ENCODE assay signal across 12 mouse cellular contexts in the genomic region with DNA sequence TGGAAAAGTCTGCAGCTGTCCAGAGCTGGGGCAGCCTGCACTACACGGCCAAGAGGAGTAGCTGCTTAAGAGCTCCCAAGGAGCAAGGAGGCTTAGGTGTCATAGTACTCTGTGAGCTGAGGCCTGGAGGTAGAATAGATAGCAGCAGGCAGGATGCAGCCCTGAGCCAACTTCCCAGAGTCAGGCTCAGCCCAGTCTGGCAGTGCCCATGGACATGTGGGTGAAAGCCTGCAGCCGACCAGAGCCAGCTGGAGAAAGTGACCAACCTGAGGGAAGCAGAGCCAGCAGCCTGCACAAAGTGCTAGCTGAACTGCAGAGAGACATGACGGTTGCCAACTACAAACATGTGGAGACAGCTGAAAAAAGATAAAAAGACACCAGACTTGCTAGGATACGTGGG. TPM values are rescaled to one million over a fixed set of nuclear protein-coding genes. Genes with fewer than 3 reads are reported as not detected.
DNase-seq lines count a peak whose midpoint lies in the region; ATAC-seq and TF ChIP-seq lines count a peak whose summit lies in the region.
"Had no signal": no experiment of that assay in that cellular context is flagged by ENCODE, and none has a peak within 500 bp of the region (broad histone marks: within the 10 kb centered on the region; RNA-seq: fewer than 3 reads in every experiment).

No protein-coding gene starts in this region.

- H3K4me1 ChIP-seq in heart, embryonic 12.5 days (replicated peaks): peaks cover 6% of the 10 kb centered on the region; the same call in 1 of the 2 replicates
- H3K4me1 ChIP-seq in midbrain, embryonic 14.5 days (ENCODE audit: control insufficient read depth, insufficient read depth, low read length): no peaks in the 10 kb centered on the region
- no peaks in the 10 kb centered on the region for H3K4me1 ChIP-seq in hindbrain, postnatal 0 days (ENCODE audit: insufficient read depth, low read length)

- no peaks in the 10 kb centered on the region for H3K36me3 ChIP-seq in heart, embryonic 12.5 days
- no peaks in the 10 kb centered on the region for H3K36me3 ChIP-seq in midbrain, embryonic 14.5 days (ENCODE audit: control insufficient read depth, insufficient read depth, low read length)
- H3K36me3 ChIP-seq in hindbrain, postnatal 0 days (ENCODE audit: insufficient read depth, low read length): no peaks in the 10 kb centered on the region

- TF ChIP-seq CTCF in hindbrain, postnatal 0 days (IDR thresholded peaks at IDR 0.05; ENCODE audit: low read depth): no peak

- 49% methylated on average over 4 of the region's 4 CpGs for WGBS in heart, embryonic 12.5 days
- 72% methylated on average over 4 of the region's 4 CpGs for WGBS in midbrain, embryonic 14.5 days
- 54% methylated on average over 4 of the region's 4 CpGs for WGBS in hindbrain, postnatal 0 days

- H3K9me3 ChIP-seq in heart, embryonic 12.5 days (replicated peaks): no peaks in the 10 kb centered on the region
- H3K9me3 ChIP-seq in midbrain, embryonic 14.5 days (ENCODE audit: control insufficient read depth, low read length): no peaks in the 10 kb centered on the region
- no peaks in the 10 kb centered on the region for H3K9me3 ChIP-seq in hindbrain, postnatal 0 days (ENCODE audit: low read length)

- no peak overlapping the region for H3K27ac ChIP-seq in heart, embryonic 12.5 days (ENCODE audit: poor library complexity, severe bottlenecking)
- no peak overlapping the region for H3K27ac ChIP-seq in midbrain, embryonic 14.5 days (replicated peaks; ENCODE audit: low read depth, low read length)
- no peak overlapping the region for H3K27ac ChIP-seq in hindbrain, postnatal 0 days

- H3K9ac ChIP-seq in heart, embryonic 12.5 days: no peak overlapping the region
- H3K9ac ChIP-seq in midbrain, embryonic 14.5 days (replicated peaks; ENCODE audit: low read length): no peak overlapping the region
- H3K9ac ChIP-seq in hindbrain, postnatal 0 days (replicated peaks; ENCODE audit: low read length): no peak overlapping the region

- H3K4me3 ChIP-seq in heart, embryonic 12.5 days: no peak overlapping the region
- no peak overlapping the region for H3K4me3 ChIP-seq in midbrain, embryonic 14.5 days (replicated peaks; ENCODE audit: low read depth, low read length)
- no peak overlapping the region for H3K4me3 ChIP-seq in hindbrain, postnatal 0 days (ENCODE audit: low read length)

- H3K27me3 ChIP-seq in heart, embryonic 12.5 days (replicated peaks): no peaks in the 10 kb centered on the region
- no peaks in the 10 kb centered on the region for H3K27me3 ChIP-seq in midbrain, embryonic 14.5 days (ENCODE audit: control insufficient read depth, insufficient read depth, low read length)
- no peaks in the 10 kb centered on the region for H3K27me3 ChIP-seq in hindbrain, postnatal 0 days (ENCODE audit: insufficient read depth, low read length)

- DNase-seq in adrenal gland, postnatal 14 days: peak; percentile 62
- no peak for DNase-seq in adrenal gland, adult 18-20 months (ENCODE audit: low spot score in 2 of 2)
- peak; percentile 24 for DNase-seq in right cerebral cortex, adult 18-20 months
- no peak for DNase-seq in right cerebral cortex, postnatal 14 days
- no peak for DNase-seq in layer of hippocampus, adult 11-12 months (ENCODE audit: low spot score)
- DNase-seq in midbrain, embryonic 14.5 days: no peak
- no peak for DNase-seq in hindbrain, postnatal 0 days (ENCODE audit: low spot score)

- no peak overlapping the region for H3K4me2 ChIP-seq in heart, embryonic 12.5 days
- H3K4me2 ChIP-seq in midbrain, embryonic 14.5 days (ENCODE audit: low read length): no peak overlapping the region
- no peak overlapping the region for H3K4me2 ChIP-seq in hindbrain, postnatal 0 days (ENCODE audit: low read depth, low read length)

- peak; percentile 9; the same call in 1 of the 2 replicates for ATAC-seq in heart, embryonic 12.5 days (ENCODE audit: insufficient number of reproducible peaks, low FRiP score)
- ATAC-seq in midbrain, embryonic 14.5 days (ENCODE audit: low FRiP score, low TSS enrichment): no peak
- ATAC-seq in hindbrain, postnatal 0 days: no peak
- ATAC-seq: intestine, embryonic 16.5 days; midbrain, embryonic 16.5 days had no signal

RNA-seq across cellular contexts. Expression of a gene that starts 6.9 kb away (rescaled TPM):
- total RNA-seq in adrenal gland, postnatal 14 days (2021): 17.8 and 17.9 TPM in 2 replicates
- total RNA-seq in adrenal gland, adult 18-20 months (2021): 1 to 10 TPM; 1.2 to 1.5 TPM
- polyA plus RNA-seq in heart, embryonic 12.5 days (2016; fragmentation: Nextera tagmentation; extraction: Ambion mirVana): 109 and 115 TPM in 2 replicates
- 17.8 and 32.5 TPM in 2 replicates for polyA plus RNA-seq in midbrain, embryonic 14.5 days (2014; fragmentation: Nextera tagmentation; extraction: Ambion mirVana)
- total RNA-seq in hindbrain, postnatal 0 days (2014; rRNA removed): 5.5 and 8.6 TPM in 2 replicates
- polyA plus RNA-seq in hindbrain, postnatal 0 days (2015; fragmentation: Nextera tagmentation; extraction: Ambion mirVana): 16.5 and 21.6 TPM in 2 replicates

RNA-seq across cellular contexts. Expression of a gene that starts 27.3 kb away (rescaled TPM):
- total RNA-seq in adrenal gland, postnatal 14 days (2021): 26.3 and 28.1 TPM in 2 replicates
- 10 to 100 TPM; 32.1 to 32.7 TPM for total RNA-seq in adrenal gland, adult 18-20 months (2021)
- 0.10 and 0.23 TPM in 2 replicates for polyA plus RNA-seq in heart, embryonic 12.5 days (2016; fragmentation: Nextera tagmentation; extraction: Ambion mirVana)
- polyA plus RNA-seq in midbrain, embryonic 14.5 days (2014; fragmentation: Nextera tagmentation; extraction: Ambion mirVana): 49.8 and 50.4 TPM in 2 replicates
- 175 and 188 TPM in 2 replicates for total RNA-seq in hindbrain, postnatal 0 days (2014; rRNA removed)
- polyA plus RNA-seq in hindbrain, postnatal 0 days (2015; fragmentation: Nextera tagmentation; extraction: Ambion mirVana): 56.4 and 70.4 TPM in 2 replicates

RNA-seq across cellular contexts. Expression of a gene that starts 34.3 kb away (rescaled TPM):
- total RNA-seq in adrenal gland, postnatal 14 days (2021): not detected in 2 replicates
- total RNA-seq in adrenal gland, adult 18-20 months (2021): not detected
- polyA plus RNA-seq in heart, embryonic 12.5 days (2016; fragmentation: Nextera tagmentation; extraction: Ambion mirVana): not detected in 2 replicates
- not detected in 2 replicates for polyA plus RNA-seq in midbrain, embryonic 14.5 days (2014; fragmentation: Nextera tagmentation; extraction: Ambion mirVana)
- total RNA-seq in hindbrain, postnatal 0 days (2014; rRNA removed): not detected in 2 replicates
- not detected in 2 replicates for polyA plus RNA-seq in hindbrain, postnatal 0 days (2015; fragmentation: Nextera tagmentation; extraction: Ambion mirVana)
- total RNA-seq: gastrocnemius, postnatal 4 days had no signal
- polyA plus RNA-seq: limb, embryonic 14.5 days; midbrain, embryonic 16.5 days had no signal

RNA-seq across cellular contexts. Expression of a gene that starts 44.4 kb away (rescaled TPM):
- 4.2 and 4.8 TPM in 2 replicates for total RNA-seq in adrenal gland, postnatal 14 days (2021)
- total RNA-seq in adrenal gland, adult 18-20 months (2021): 1 to 10 TPM; 2.8 to 5.1 TPM
- polyA plus RNA-seq in heart, embryonic 12.5 days (2016; fragmentation: Nextera tagmentation; extraction: Ambion mirVana): 2.7 and 3.6 TPM in 2 replicates
- polyA plus RNA-seq in midbrain, embryonic 14.5 days (2014; fragmentation: Nextera tagmentation; extraction: Ambion mirVana): 0.59 and 0.73 TPM in 2 replicates
- total RNA-seq in hindbrain, postnatal 0 days (2014; rRNA removed): 1.4 and 3.9 TPM in 2 replicates
- 0.70 and 0.84 TPM in 2 replicates for polyA plus RNA-seq in hindbrain, postnatal 0 days (2015; fragmentation: Nextera tagmentation; extraction: Ambion mirVana)

RNA-seq across cellular contexts. Expression of a gene that starts 54.9 kb away (rescaled TPM):
- 173 and 197 TPM in 2 replicates for total RNA-seq in adrenal gland, postnatal 14 days (2021)
- 100 to 1,000 TPM; 205 to 414 TPM for total RNA-seq in adrenal gland, adult 18-20 months (2021)
- polyA plus RNA-seq in heart, embryonic 12.5 days (2016; fragmentation: Nextera tagmentation; extraction: Ambion mirVana): 68.2 and 68.7 TPM in 2 replicates
- polyA plus RNA-seq in midbrain, embryonic 14.5 days (2014; fragmentation: Nextera tagmentation; extraction: Ambion mirVana): 32.0 and 33.8 TPM in 2 replicates
- total RNA-seq in hindbrain, postnatal 0 days (2014; rRNA removed): 68.2 and 101 TPM in 2 replicates
- 61.7 and 68.7 TPM in 2 replicates for polyA plus RNA-seq in hindbrain, postnatal 0 days (2015; fragmentation: Nextera tagmentation; extraction: Ambion mirVana)

Comparison
In these comparisons a context has a peak if more than half of its experiments do, and no peak if none do; other contexts are left out.
1. DNase-seq: peak in adrenal gland, postnatal 14 days (single experiment) and right cerebral cortex, adult 18-20 months (single experiment); none in adrenal gland, adult 18-20 months (0 of 2), right cerebral cortex, postnatal 14 days (single experiment), layer of hippocampus, adult 11-12 months (single experiment), midbrain, embryonic 14.5 days (single experiment) and hindbrain, postnatal 0 days (single experiment).